Mouse (Mus musculus) ES-Bruce4 (cell line): ENCODE data around the gene Usp30. TPM values are rescaled to one million over a fixed set of nuclear protein-coding genes. Genes with fewer than 3 reads are reported as not detected.

Source experiments
- H3K27ac ChIP-seq: 2 replicates; pipeline ENCODE4 v1.5.1; 2012; ENCODE audit warnings: low read length, inconsistent platforms; ENCODE audit not compliant: insufficient read depth
- H3K27me3 ChIP-seq: 2 replicates; pipeline ENCODE4 v1.6.1; 2012; ENCODE audit warnings: mild to moderate bottlenecking, low read length, inconsistent platforms; ENCODE audit not compliant: control insufficient read depth, poor library complexity, insufficient read depth, severe bottlenecking
- H3K36me3 ChIP-seq: 2 replicates; pipeline ENCODE4 v1.6.1; 2012; ENCODE audit warnings: inconsistent platforms, mild to moderate bottlenecking, low read length, moderate library complexity; ENCODE audit not compliant: control insufficient read depth, poor library complexity, insufficient read depth, severe bottlenecking
- H3K4me1 ChIP-seq: one replicate; pipeline ENCODE4 v1.8.1; 2011; ENCODE audit warnings: low read length; ENCODE audit not compliant: control insufficient read depth, insufficient read depth
- H3K4me3 ChIP-seq: 2 replicates; pipeline ENCODE4 v1.5.1; 2011; ENCODE audit warnings: low read depth, mild to moderate bottlenecking, low read length
- H3K9ac ChIP-seq: 2 replicates; pipeline ENCODE4 v1.6.1; 2012; ENCODE audit warnings: low read depth, mild to moderate bottlenecking, inconsistent platforms; ENCODE audit not compliant: poor library complexity, severe bottlenecking
- H3K9me3 ChIP-seq: replicated peaks from 2 replicates; pipeline ENCODE4 v1.6.1; 2012; ENCODE audit warnings: mild to moderate bottlenecking, low read length, inconsistent platforms; ENCODE audit not compliant: control insufficient read depth, poor library complexity, insufficient read depth, severe bottlenecking
- CTCF ChIP-seq: IDR thresholded peaks from one replicate; pipeline ENCODE4 v1.8.1; 2011; ENCODE audit warnings: low read depth, low read length
- EP300 ChIP-seq: IDR thresholded peaks from 2 replicates; pipeline ENCODE4 v1.6.1; 2011; ENCODE audit warnings: low read depth, low read length; ENCODE audit not compliant: insufficient read depth
- POLR2A ChIP-seq: IDR thresholded peaks from one replicate; pipeline ENCODE4 v1.8.1; 2011; ENCODE audit warnings: low read length; ENCODE audit not compliant: insufficient read depth
- polyA plus RNA-seq: library from polyadenylated mRNA; stranded (reverse); fragments of >200 nt; gene quantifications from 2 replicates; pipeline ENCODE4 v1.2.4, GENCODE M21; 2011; ENCODE audit warnings: low read depth; ENCODE audit not compliant: missing spikeins, insufficient read depth, insufficient read length

Usp30 gene
- polyA plus RNA-seq, 1 experiment, result 13.9 TPM

GRCm38 (mm10) chr5:114162106-114162815 lies 97.0 kb downstream of the Usp30 start:
- TF ChIP-seq EP300 (no peak), POLR2A (no peak), CTCF (no peak)
- Histone ChIP-seq H3K27ac (no peak overlapping the region), H3K9ac (no peak overlapping the region), H3K4me3 (no peak overlapping the region), H3K9me3 (no peaks in the 10 kb centered on the region), H3K27me3 (no peaks in the 10 kb centered on the region), H3K36me3 (no peaks in the 10 kb centered on the region), H3K4me1 (no peaks in the 10 kb centered on the region)

GRCm38 (mm10) chr5:114163117-114163696 lies 97.9 kb downstream of the Usp30 start:
- Histone ChIP-seq H3K9ac (no peak overlapping the region), H3K9me3 (no peaks in the 10 kb centered on the region), H3K36me3 (no peaks in the 10 kb centered on the region), H3K27me3 (no peaks in the 10 kb centered on the region), H3K27ac (no peak overlapping the region), H3K4me1 (no peaks in the 10 kb centered on the region), H3K4me3 (no peak overlapping the region)
- TF ChIP-seq EP300 (no peak), POLR2A (no peak), CTCF (no peak)

GRCm38 (mm10) chr5:114170345-114170744 lies 105.1 kb downstream of the Usp30 start:
- Histone ChIP-seq H3K27ac (no peak overlapping the region), H3K9ac (no peak overlapping the region), H3K27me3 (no peaks in the 10 kb centered on the region), H3K36me3 (no peaks in the 10 kb centered on the region), H3K4me1 (no peaks in the 10 kb centered on the region), H3K4me3 (no peak overlapping the region), H3K9me3 (no peaks in the 10 kb centered on the region)
- TF ChIP-seq POLR2A, result no peak
- no peak for TF ChIP-seq EP300
- TF ChIP-seq CTCF, result no peak

GRCm38 (mm10) chr5:114172936-114173335 lies 107.7 kb downstream of the Usp30 start:
- no peak overlapping the region for H3K27ac ChIP-seq
- H3K36me3 ChIP-seq, result no peaks in the 10 kb centered on the region
- no peak overlapping the region for H3K9ac ChIP-seq
- H3K4me3 ChIP-seq, result no peak overlapping the region
- no peaks in the 10 kb centered on the region for H3K27me3 ChIP-seq
- TF ChIP-seq CTCF, result no peak
- TF ChIP-seq EP300, result no peak
- TF ChIP-seq POLR2A, result no peak
- no peaks in the 10 kb centered on the region for H3K9me3 ChIP-seq
- H3K4me1 ChIP-seq, result peaks cover 2% of the 10 kb centered on the region

- Histone ChIP-seq H3K27me3 (no peaks in the 10 kb centered on the region), H3K27ac (no peak overlapping the region), H3K9me3 (no peaks in the 10 kb centered on the region), H3K36me3 (no peaks in the 10 kb centered on the region), H3K9ac (no peak overlapping the region), H3K4me1 (peaks cover 2% of the 10 kb centered on the region), H3K4me3 (no peak overlapping the region)
- TF ChIP-seq POLR2A (no peak), CTCF (peak; percentile 24)
Measured at GRCm38 (mm10) chr5:114173458-114173857, 108.2 kb downstream of the Usp30 start.

- H3K27ac ChIP-seq, result no peak overlapping the region
- no peaks in the 10 kb centered on the region for H3K36me3 ChIP-seq
- TF ChIP-seq CTCF (no peak), EP300 (no peak), POLR2A (no peak)
- no peak overlapping the region for H3K9ac ChIP-seq
- peaks cover 5% of the 10 kb centered on the region for H3K4me1 ChIP-seq
- H3K9me3 ChIP-seq, result no peaks in the 10 kb centered on the region
- H3K4me3 ChIP-seq, result no peak overlapping the region
- no peaks in the 10 kb centered on the region for H3K27me3 ChIP-seq
Measured at GRCm38 (mm10) chr5:114173877-114174581, 108.8 kb downstream of the Usp30 start.

Other genes starting within 250 kb of the Usp30 start
- gene Selplg, start 232.8 kb upstream of the Usp30 start, polyA plus RNA-seq, result 0.72 and 1.9 TPM in 2 replicates
- gene Coro1c, start 156.7 kb upstream of the Usp30 start, polyA plus RNA-seq, result 174 and 218 TPM in 2 replicates
- gene Ssh1, start 71.6 kb upstream of the Usp30 start, polyA plus RNA-seq, result 23.5 and 25.0 TPM in 2 replicates
- gene Dao, start 61.8 kb upstream of the Usp30 start, polyA plus RNA-seq, result not detected in 2 replicates
- gene Svop, start 26.1 kb downstream of the Usp30 start, polyA plus RNA-seq, result 11.0 and 11.2 TPM in 2 replicates
- gene Alkbh2, start 62.8 kb downstream of the Usp30 start, polyA plus RNA-seq, result 17.9 and 20.1 TPM in 2 replicates
- 85.6 and 89.8 TPM in 2 replicates for gene Ung, start 64.9 kb downstream of the Usp30 start, polyA plus RNA-seq
- 8.0 and 9.3 TPM in 2 replicates for gene Acacb, start 81.1 kb downstream of the Usp30 start, polyA plus RNA-seq
- gene Foxn4, start 208.3 kb downstream of the Usp30 start, polyA plus RNA-seq, result 2.6 and 3.7 TPM in 2 replicates
- 1.8 and 1.9 TPM in 2 replicates for gene Myo1h, start 223.7 kb downstream of the Usp30 start, polyA plus RNA-seq